Mouse (Mus musculus) Patski (cell line): ENCODE results near the gene Meiob. TPM values are rescaled to one million over a fixed set of nuclear protein-coding genes. Genes with fewer than 3 reads are reported as not detected.

Source experiments
- ATAC-seq: fragments of 100-300 bp; one replicate; pipeline ENCODE4 v1.8.0; 2021
- CTCF ChIA-PET: fragments of 350-600 bp; sonication (Branson Sonifier 250); formaldehyde crosslinking; loops from one replicate; lab custom pipeline; 2022; ENCODE audit warnings: inconsistent platforms; lab: Charles Lee
- POLR2A ChIA-PET: fragments of 350-600 bp; sonication (Branson Sonifier 250); formaldehyde crosslinking; loops from one replicate; lab custom pipeline; 2022; ENCODE audit warnings: antibody characterized with exemption, inconsistent platforms; lab: Charles Lee
- DNase-seq: peaks from one replicate; pipeline ENCODE4 v3.0.0-alpha.2; 2011; ENCODE audit warnings: low read depth, low spot score
- H3K27me3 ChIP-seq: fragments of 371-371 bp; one replicate; pipeline ENCODE4 v1.5.1; 2021
- CTCF ChIP-seq: fragments of 100-300 bp; IDR thresholded peaks from one replicate; pipeline ENCODE4 v1.5.1; 2021
- in situ Hi-C: fragments of 300-500 bp; cut with MboI; formaldehyde crosslinking; loops from 3 replicates; pipeline ENCODE4 v1.11.1; 2018; ENCODE audit warnings: low pct_unique_long_range_greater_than_20kb, mixed read lengths
- polyA plus RNA-seq: library from polyadenylated mRNA; unstranded; gene quantifications from one replicate; pipeline ENCODE4 v1.2.3, GENCODE M21; 2021

Gene Meiob
- polyA plus RNA-seq: 0.09 TPM

DNA sequence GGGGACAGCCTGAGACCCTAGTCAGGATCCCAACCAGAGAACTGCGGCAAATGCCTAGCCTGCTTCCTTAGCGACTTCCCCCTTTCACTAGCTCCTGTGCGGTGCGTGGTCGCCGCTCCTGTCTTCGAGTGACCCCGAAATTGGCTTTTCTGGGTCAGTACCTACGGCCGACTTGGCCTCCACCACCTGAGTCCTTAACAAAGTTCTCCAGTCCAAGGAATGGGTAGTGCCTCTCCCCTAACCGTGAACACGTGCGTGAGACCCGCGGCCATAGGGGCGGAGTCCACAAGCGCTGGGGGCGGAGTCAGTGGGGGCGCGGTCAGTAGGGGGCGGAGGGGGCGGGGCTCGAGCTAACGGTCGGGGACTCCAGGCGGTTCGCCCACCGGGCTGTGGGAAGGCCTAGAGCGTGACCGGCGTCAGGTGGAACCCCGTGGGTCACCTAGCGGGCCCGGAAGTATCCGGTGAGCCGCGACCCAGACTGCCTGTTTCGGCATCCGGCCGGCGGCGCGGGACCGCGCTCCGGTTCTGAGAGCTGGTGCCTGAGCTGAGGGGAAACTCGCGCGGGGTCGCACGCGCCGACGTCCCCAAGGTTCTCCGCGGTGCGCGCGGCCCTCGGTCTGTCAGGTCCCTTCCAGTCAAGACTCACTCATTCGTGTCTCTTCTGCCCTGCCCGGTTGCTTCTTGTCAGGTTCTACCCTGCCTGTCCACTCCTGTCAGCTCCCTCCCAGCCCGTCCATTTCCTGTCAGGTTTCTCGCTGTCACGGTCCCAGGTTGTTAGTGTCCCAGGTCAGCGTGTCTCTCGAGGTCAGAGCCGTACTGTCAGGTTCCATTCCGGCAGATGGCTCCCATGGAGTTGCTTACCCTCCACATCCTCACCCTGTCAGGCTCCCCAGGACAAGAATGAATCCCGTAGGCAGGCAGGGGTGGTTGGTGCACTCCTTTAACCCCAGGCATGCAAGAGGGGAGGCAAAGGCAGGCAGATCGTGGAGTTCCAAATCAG is at the start of gene Meiob:
TSS of gene Meiob (plus strand) at position 338 of the 1,000 bp plus-strand sequence.
- H3K27me3 ChIP-seq: peaks cover 11% of the 10 kb centered on the region
- no peak for TF ChIP-seq CTCF
- in situ Hi-C loops: no loop called here
- ATAC-seq (peak; percentile 21), DNase-seq (no peak)
- ChIA-PET CTCF (interaction anchor here (1.6 kb wide), 1 partner anchor 14 kb away, joined by 3 read pairs; no protein-coding TSS in a partner anchor), POLR2A (no interaction called here)

DNA sequence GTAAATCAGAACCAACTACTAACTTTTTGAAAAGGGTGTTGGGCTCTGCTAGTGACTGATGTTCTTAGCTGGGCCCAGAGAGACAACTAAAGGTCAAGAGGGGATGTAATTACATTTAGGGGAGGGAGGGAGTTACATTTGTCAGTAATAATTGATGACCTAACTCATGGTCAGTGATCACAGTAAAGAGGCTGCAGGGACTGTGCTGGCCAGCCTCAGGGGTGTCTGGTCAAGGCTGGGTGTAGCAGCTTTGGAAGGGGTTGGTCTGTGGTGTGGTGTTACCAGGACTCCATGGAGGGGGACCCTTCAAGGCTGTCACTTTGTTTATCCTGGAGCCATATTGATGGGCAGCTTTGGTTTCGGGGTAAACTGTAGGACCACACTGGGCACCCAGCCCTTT is 46.7 kb upstream of the Meiob start:
- POLR2A ChIA-PET: no interaction called here
- no peak for TF ChIP-seq CTCF
- in situ Hi-C loops: no loop called here
- ATAC-seq (no peak), DNase-seq (no peak)
- H3K27me3 ChIP-seq: peaks cover 19% of the 10 kb centered on the region
- CTCF ChIA-PET: interaction anchor here (1.0 kb wide), 1 partner anchor 12 kb away, joined by 3 read pairs; no protein-coding TSS in a partner anchor

DNA sequence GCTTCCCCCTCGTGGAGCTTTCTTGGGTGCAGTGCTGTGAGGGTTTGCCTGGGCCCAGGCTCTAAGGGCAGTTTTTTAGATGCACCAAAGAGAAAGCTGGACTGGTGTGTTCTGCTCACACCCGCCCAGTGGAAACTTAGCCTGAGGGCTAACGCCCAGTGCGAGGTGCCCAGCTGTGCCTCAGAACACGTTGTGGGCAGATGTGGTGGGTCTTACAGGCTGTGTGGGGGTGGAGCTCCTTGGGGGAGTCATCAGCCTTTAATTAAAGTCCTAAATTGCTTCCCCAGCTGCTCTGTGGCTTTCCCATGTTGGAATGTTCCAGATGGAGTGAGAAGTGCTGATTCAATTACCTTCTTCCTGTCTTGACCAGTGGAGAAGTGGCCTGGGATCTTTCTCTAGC is 43.0 kb upstream of the Meiob start:
- CTCF ChIA-PET: interaction anchor here (0.7 to 1.3 kb wide), 2 partner anchors 16 to 35 kb away, joined by 3 to 4 read pairs; no protein-coding TSS in a partner anchor
- in situ Hi-C loops: no loop called here
- no peak for TF ChIP-seq CTCF
- no peaks in the 10 kb centered on the region for H3K27me3 ChIP-seq
- ATAC-seq (no peak), DNase-seq (no peak)
- POLR2A ChIA-PET: interaction anchor here (0.6 kb wide), 1 partner anchor 9 kb away, joined by 4 read pairs; the partner anchor contains the start of gene Hs3st6

DNA sequence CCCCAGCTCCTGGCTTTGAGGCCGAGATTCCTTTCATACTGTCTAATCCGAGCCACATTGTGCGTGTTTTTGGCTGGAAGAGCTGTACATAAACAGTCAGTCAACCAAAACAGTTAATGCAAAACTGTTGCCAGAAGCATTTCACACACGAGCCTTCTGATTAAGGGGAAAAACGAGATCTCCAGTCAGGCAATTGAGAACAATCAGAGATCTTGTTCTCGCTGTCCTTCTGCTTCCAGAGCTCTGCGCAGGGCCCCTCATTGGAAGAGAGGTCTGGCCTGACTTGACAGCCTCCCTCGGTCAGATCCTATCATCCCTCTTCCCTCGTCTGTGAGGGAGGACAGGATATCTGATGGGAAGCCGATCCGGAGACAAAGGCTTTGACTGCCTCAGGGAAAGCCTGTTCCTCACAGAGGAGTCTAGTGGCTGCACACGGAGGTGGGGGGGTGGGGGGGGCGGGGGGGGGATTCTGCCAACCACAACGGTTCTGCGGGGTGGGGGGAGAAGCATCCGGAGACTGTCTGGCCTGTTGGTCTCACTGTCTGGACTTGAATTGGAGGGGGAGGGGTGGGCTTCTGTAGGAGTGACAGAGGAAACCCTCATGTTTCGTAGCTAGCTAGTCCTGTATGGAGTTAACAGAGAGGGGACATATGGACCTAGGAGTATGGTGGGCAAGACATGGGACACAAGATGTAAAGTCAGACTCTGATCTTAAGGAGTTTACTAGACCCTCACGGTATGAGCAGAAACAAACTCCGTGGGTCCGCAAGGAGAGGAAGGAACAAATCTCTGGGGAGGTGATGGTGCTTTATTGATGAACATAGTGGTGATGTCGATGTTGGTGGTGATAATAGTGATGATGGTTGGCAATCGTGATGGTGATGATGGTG is 38.8 kb upstream of the Meiob start:
- no peaks in the 10 kb centered on the region for H3K27me3 ChIP-seq
- ChIA-PET POLR2A (interaction anchor here (0.7 to 1.5 kb wide), 3 partner anchors 12 to 30 kb away, joined by 3 to 4 read pairs (median 3); no protein-coding TSS in a partner anchor), CTCF (interaction anchor here (1.3 to 1.7 kb wide), 3 partner anchors 13 to 52 kb away, joined by 4 to 7 read pairs (median 6); partner anchors contain the start of gene Hs3st6)
- TF ChIP-seq CTCF: no peak
- ATAC-seq (peak; percentile 9), DNase-seq (no peak)
- in situ Hi-C loops: no loop called here

DNA sequence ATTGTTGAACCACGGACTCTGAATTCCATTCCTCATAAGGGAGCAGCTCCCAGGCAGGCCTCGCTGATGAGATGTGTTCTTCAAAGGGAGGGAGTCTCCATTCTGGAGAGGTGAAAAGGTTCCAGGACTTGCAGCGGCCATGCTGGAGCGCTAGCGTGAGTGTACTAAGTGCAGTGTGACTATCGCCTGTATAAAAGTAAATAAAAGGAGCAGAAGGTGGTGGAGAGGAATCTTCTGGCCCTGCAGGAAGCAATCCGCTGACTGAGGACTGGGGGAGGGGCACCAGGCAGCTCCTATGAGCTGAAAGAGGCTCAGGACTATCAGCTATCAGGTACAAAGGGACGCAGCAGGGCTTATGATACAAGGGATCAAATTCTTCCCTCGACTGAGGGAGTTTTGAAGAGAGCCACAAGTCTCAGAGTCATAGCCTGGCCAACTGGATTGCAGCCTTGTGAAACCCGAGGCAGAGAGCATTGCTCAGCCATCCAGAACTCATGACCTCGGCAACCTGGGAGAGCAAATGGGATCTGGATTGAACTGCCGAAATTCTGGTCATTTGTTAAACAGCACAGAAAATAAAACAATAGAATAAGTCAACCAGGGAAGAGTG is 37.7 kb upstream of the Meiob start:
- ATAC-seq: peak; percentile 55
- DNase-seq: peak; percentile 74
- H3K27me3 ChIP-seq: no peaks in the 10 kb centered on the region
- in situ Hi-C loops: no loop called here
- ChIA-PET CTCF (no interaction called here), POLR2A (interaction anchor here (1.5 kb wide), 1 partner anchor 13 kb away, joined by 3 read pairs; no protein-coding TSS in a partner anchor)
- TF ChIP-seq CTCF: no peak

DNA sequence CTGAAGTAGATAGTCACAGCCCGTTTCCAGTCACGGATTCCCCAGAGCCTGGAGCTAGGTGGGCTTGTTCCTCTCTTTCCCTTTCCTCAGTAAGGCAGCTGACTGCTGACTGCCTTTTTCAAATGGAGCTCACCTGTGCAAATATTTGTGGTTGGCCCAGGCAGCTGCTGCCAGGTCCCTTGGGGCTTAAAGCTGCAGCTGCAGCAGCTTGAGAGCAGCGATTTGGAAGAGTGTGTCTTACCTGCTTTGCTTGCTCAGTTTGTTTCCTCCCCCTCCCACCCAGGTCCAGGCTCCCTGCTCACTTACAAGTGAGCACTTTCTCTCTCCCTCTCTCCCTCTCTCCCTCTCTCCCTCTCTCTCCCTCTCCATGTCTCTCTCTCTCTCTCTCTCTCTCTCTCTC is 34.9 kb upstream of the Meiob start:
- ATAC-seq (no peak), DNase-seq (no peak)
- POLR2A ChIA-PET: interaction anchor here (0.6 kb wide), 1 partner anchor 71 kb away, joined by 3 read pairs; the partner anchor contains the start of gene Hagh
- in situ Hi-C loops: no loop called here
- no peaks in the 10 kb centered on the region for H3K27me3 ChIP-seq
- no peak for TF ChIP-seq CTCF
- CTCF ChIA-PET: no interaction called here

DNA sequence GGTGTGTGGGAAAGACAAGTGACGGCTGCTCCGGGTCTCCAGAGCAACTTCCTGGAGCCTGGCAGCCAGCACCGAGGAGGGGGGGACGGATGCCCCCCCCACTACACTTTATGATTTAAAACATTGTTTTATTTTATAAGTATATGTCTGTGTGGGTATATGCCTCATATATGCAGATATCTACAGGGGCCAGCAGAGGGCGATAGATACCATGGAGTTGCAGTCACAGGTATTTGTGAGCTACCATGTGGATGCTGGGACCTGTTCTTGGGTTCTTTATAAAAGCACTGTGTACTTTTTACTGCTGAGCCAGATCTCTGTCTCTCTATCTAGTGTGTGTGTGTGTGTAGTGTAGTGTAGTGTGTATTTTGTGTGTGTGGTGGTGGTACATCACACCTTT is 30.8 kb upstream of the Meiob start:
- no peak for DNase-seq

DNA sequence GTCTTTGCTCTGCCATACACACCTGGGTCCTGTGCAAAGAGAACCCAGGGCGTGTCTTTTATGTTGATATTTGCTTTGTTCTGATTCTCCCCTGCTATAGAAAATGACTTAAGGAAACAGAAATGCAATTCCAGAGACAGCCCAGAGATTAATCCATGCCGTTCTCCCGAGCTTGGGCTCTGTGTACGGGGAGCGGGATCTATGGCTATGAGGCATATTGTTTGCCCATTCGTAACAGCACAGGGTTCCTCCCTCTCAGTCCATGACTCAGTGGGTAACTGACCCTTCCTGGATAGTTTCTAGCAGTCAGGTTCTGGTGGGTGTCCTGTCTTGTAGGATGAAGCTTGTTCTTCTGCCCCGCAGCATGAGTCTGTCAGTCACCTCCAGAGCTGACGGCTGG is 28.9 kb upstream of the Meiob start:
- in situ Hi-C loops: no loop called here
- no peak for ATAC-seq
- POLR2A ChIA-PET: no interaction called here

More for the DNA sequence above, 30.8 kb upstream of the Meiob start:
- H3K27me3 ChIP-seq: no peaks in the 10 kb centered on the region
- in situ Hi-C loops: no loop called here
- ChIA-PET CTCF (no interaction called here), POLR2A (no interaction called here)
- no peak for TF ChIP-seq CTCF
- ATAC-seq: no peak

DNA sequence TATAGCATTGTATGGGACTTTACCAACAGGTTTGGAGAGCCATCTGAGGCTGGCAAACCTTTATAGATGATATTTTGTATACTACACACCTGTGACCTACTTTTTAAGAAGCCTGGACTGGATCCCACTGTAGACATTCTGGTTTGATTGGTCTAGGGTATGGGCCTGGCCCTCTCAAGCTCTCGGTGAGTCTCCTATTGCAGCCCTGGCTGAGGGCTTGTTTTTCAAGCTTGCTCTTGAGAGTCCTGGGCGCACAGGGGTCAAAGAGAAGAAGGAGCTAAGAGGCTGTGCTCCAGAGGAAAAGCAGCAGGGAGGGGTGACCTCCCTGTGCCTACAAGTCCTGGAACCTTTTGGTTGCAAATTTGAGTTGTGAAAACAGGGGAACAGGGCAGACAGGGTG is 27.0 kb upstream of the Meiob start:
- POLR2A ChIA-PET: no interaction called here
- CTCF ChIA-PET: no interaction called here
- no peak for TF ChIP-seq CTCF
- ATAC-seq (no peak), DNase-seq (no peak)
- in situ Hi-C loops: no loop called here
- no peaks in the 10 kb centered on the region for H3K27me3 ChIP-seq

More for the DNA sequence above, 28.9 kb upstream of the Meiob start:
- DNase-seq: no peak
- TF ChIP-seq CTCF: no peak
- CTCF ChIA-PET: no interaction called here
- no peaks in the 10 kb centered on the region for H3K27me3 ChIP-seq

DNA sequence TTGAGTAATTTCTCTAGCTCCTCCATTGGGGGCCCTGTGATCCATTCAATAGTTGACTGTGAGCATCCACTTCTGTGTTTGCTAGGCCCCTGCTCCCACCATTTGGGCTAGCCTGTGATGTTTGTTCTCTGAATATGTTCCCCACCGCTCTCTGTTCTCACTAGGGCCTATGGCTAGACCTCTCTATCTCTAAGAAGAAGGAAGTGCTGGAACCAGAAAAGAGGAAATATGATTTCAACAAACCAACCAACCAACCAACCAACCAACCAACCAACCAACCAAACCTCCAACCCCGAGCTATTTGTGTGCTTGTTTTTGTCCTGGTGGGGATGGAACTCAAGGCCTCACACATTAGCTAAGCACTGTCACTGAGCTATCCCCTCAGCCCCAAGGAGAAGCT is 23.3 kb upstream of the Meiob start:
- ChIA-PET POLR2A (no interaction called here), CTCF (interaction anchor here (1.2 to 1.4 kb wide), 2 partner anchors 35 to 52 kb away, joined by 3 to 5 read pairs; no protein-coding TSS in a partner anchor)
- TF ChIP-seq CTCF: no peak
- in situ Hi-C loops: no loop called here
- H3K27me3 ChIP-seq: peaks cover 5% of the 10 kb centered on the region
- DNase-seq (no peak), ATAC-seq (no peak)
